In the genomic region with DNA sequence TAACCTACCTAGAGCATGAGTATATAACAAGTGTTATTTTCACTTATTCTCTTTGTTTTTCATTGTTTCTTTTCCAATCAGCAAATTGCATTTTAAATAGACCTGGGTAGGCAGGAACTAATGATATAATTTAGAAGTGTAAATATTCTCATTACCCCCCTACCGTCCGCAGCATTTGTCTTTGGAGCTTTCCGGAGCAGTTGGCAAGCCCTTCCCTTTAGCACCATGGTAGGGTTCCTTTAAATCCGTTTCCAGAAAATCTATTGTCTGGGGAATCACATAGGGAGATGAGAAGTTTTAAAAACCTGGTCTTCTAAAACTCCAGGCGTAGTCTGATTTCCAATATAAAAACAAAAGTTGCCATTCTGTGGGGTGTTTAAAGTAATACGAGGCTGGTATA, we compare ENCODE assay signal across 32 mouse cellular contexts. TPM values are rescaled to one million over a fixed set of nuclear protein-coding genes. Genes with fewer than 3 reads are reported as not detected.
"Had no signal": no experiment of that assay in that cellular context is flagged by ENCODE, and none has a peak within 500 bp of the region (broad histone marks: within the 10 kb centered on the region; RNA-seq: fewer than 3 reads in every experiment).

No protein-coding gene starts in this region.

- H3K27me3 ChIP-seq: limb, embryonic 15.5 days; liver, embryonic 12.5 days; liver, embryonic 13.5 days; liver, embryonic 15.5 days; lung, embryonic 15.5 days; midbrain, embryonic 12.5 days; midbrain, embryonic 15.5 days; neural tube, embryonic 12.5 days had no signal

- H3K27ac ChIP-seq: limb, embryonic 10.5 days; limb, embryonic 12.5 days; limb, embryonic 13.5 days; limb, embryonic 15.5 days; liver, embryonic 12.5 days; liver, embryonic 13.5 days; liver, embryonic 14.5 days; liver, embryonic 15.5 days; lung, embryonic 15.5 days; macrophage; midbrain, embryonic 10.5 days; midbrain, embryonic 12.5 days; midbrain, embryonic 13.5 days; midbrain, embryonic 15.5 days; neural tube, embryonic 12.5 days had no signal

- H3K36me3 ChIP-seq: limb, embryonic 10.5 days; limb, embryonic 12.5 days; limb, embryonic 13.5 days; limb, embryonic 15.5 days; liver, embryonic 12.5 days; liver, embryonic 13.5 days; liver, embryonic 15.5 days; lung, embryonic 15.5 days; midbrain, embryonic 10.5 days; midbrain, embryonic 12.5 days; midbrain, embryonic 13.5 days; midbrain, embryonic 15.5 days; neural tube, embryonic 12.5 days had no signal

- H3K4me2 ChIP-seq: limb, embryonic 12.5 days; limb, embryonic 13.5 days; limb, embryonic 15.5 days; liver, embryonic 11.5 days; liver, embryonic 12.5 days; liver, embryonic 13.5 days; liver, embryonic 15.5 days; lung, embryonic 14.5 days; lung, embryonic 15.5 days; midbrain, embryonic 12.5 days; midbrain, embryonic 13.5 days; midbrain, embryonic 15.5 days; neural tube, embryonic 12.5 days had no signal

- H3K4me3 ChIP-seq: limb, embryonic 10.5 days; limb, embryonic 12.5 days; limb, embryonic 13.5 days; limb, embryonic 15.5 days; liver, embryonic 12.5 days; liver, embryonic 13.5 days; liver, embryonic 15.5 days; lung, embryonic 15.5 days; megakaryocyte, embryonic 14.5 days; midbrain, embryonic 10.5 days; midbrain, embryonic 12.5 days; midbrain, embryonic 13.5 days; midbrain, embryonic 15.5 days; myocyte; neural tube, embryonic 12.5 days had no signal

- DNase-seq: left cerebral cortex, postnatal 4 days; liver; liver, embryonic 13.5 days; liver, postnatal 0 days; lung, adult 18-20 months; lung, adult 2 months; lung, embryonic 14.5 days; lung, postnatal 10 days; lung, postnatal 14 days; lung, postnatal 36 days; lung, postnatal 4 days; midbrain, embryonic 14.5 days had no signal

- H3K9ac ChIP-seq: limb, embryonic 12.5 days; limb, embryonic 13.5 days; limb, embryonic 15.5 days; liver, embryonic 12.5 days; liver, embryonic 13.5 days; liver, embryonic 14.5 days; liver, embryonic 15.5 days; liver, postnatal 0 days; lung, embryonic 14.5 days; lung, embryonic 15.5 days; midbrain, embryonic 12.5 days; midbrain, embryonic 13.5 days; midbrain, embryonic 15.5 days; neural tube, embryonic 12.5 days had no signal

- H3K9me3 ChIP-seq: limb, embryonic 10.5 days; limb, embryonic 12.5 days; limb, embryonic 13.5 days; limb, embryonic 15.5 days; liver, embryonic 12.5 days; liver, embryonic 13.5 days; liver, embryonic 15.5 days; lung, embryonic 15.5 days; megakaryocyte, embryonic 14.5 days; midbrain, embryonic 10.5 days; midbrain, embryonic 12.5 days; midbrain, embryonic 13.5 days; midbrain, embryonic 15.5 days; neural tube, embryonic 12.5 days had no signal

- ATAC-seq: liver, embryonic 12.5 days; liver, postnatal 0 days; lung, postnatal 0 days; midbrain, embryonic 13.5 days; midbrain, embryonic 15.5 days; midbrain, embryonic 16.5 days had no signal

- H3K4me1 ChIP-seq: liver, embryonic 12.5 days; liver, embryonic 13.5 days; liver, embryonic 15.5 days; lung, embryonic 15.5 days; megakaryocyte, embryonic 14.5 days had no signal

RNA-seq across cellular contexts. Expression of a gene that starts 59.5 kb away (rescaled TPM):
- total RNA-seq: megakaryocyte-erythroid progenitor cell, adult 5-6 weeks had no signal
